Mouse (Mus musculus) right cerebral cortex, adult 2 months (tissue): ENCODE measurements around the gene Cdh18.
"Not testable (repeated sequence)": the region's sequence is repeated elsewhere in the genome, so short reads cannot be mapped to it uniquely, and the experiment has no call there.

Experiments
- DNase-seq, 2 experiments: peaks; one replicate each; pipeline ENCODE4 v3.0.0; 2021 to 2022; ENCODE audit warnings: low spot score in 2 of 2

Cdh18 gene

DNA sequence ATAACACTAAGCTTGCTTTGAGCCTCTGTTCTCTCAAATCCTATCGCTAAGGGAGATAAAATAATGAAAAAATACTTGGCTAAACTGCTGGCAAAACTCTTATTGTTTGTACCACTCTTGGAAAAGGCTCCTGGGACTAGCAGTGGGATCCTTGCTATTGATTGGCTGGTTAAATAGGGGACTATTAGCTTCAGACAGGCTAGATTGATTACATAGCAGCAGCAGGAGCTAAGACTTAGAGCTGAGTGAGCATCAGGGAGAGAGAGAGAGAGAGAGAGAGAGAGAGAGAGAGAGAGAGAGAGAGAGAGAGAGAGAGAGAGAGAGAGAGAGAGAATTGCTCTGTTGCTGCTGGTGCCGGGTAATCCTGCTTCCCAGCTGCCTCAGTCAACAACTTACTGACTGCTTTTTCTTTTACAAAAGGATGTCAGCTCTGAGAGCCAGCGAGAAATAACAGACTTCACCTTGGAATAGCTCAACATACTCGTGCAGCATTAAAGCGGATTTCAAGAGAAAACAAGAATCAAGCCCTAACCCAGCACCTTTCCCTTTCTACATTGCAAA lies at the start of gene Cdh18:
Gene Cdh18, plus strand, starts transcription at position 312 of the 561 bp plus-strand sequence.
- DNase-seq: peak in 1 of 2 experiments; percentile 7

DNA sequence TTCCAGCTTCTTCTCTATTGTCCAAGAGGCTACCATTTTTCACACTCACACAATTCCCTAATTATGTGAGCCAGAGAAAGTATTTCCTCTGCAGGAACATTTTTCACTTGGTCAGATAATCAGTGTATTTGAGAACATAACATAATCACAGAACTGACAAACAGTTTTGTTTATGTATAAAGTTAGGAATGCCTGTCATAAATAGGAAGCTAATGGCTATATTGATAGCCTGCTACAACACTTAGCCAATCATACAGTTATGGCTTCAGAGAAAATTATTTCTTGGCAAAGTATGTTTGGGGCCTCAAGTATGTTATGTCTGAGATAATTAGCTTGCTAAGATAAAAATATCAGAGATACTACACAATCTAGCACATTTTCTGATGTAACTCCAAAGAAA lies 37.6 kb upstream of the Cdh18 start:
- no peak for DNase-seq

GRCm38 (mm10) chr15:22535828-22536227 lies 13.0 kb upstream of the Cdh18 start:
- no peak for DNase-seq

DNA sequence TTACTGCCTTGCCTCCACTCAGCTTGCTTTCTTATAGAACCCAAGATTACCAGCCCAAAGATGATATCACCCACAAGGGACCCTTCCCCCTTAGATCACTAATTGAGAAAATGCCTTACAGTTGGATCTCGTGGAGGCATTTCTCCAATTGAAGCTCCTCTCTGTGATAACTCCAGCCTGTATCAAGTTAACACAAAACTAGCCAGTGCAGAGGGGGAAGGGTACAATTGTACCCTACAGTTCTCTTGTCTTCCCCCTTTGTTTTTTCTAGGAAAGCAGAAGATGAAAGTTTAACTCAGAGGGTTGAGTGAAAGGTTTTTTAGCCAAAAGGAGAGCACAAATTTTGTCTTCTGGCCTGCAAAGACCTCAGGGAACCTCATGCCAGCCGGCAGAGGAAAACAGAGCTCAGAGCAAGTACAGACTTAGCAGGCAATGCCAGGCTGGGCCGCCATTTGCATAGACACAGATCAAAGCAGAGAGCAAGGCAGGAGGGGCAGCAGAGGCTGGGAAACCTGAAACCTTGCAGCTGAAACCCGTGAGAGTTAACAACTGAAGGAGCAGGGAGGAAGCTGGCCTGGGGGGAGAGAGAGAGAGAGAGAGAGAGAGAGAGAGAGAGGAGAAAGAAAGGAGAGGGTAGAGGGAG lies 29.3 kb downstream of the Cdh18 start:
- no peak for DNase-seq

GRCm38 (mm10) chr15:22578617-22578990 lies 29.8 kb downstream of the Cdh18 start:
- no peak for DNase-seq

DNA sequence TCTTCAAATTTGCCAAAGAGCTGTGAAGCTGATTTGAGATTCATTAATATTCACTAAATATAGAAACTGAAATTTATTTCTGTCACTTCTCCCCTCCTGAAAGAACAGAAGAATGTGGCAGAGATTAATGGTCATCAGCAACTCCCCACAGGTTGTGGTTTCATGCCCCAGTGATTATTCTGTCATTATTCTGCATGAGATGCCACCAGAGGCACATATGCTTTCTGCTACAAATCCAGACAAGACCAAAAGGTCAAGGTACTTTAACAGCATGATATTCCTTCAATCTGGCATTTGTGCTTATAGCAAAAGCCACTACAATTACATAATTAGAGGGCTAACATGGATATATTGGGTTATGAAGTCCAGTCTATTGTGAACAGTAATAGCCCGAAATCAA lies 35.8 kb downstream of the Cdh18 start:
- no peak for DNase-seq

- no peak for DNase-seq
Observed at GRCm38 (mm10) chr15:22716376-22716775, 167.6 kb downstream of the Cdh18 start.

- no peak for DNase-seq
Observed at GRCm38 (mm10) chr15:22717681-22718080, 168.9 kb downstream of the Cdh18 start.

DNA sequence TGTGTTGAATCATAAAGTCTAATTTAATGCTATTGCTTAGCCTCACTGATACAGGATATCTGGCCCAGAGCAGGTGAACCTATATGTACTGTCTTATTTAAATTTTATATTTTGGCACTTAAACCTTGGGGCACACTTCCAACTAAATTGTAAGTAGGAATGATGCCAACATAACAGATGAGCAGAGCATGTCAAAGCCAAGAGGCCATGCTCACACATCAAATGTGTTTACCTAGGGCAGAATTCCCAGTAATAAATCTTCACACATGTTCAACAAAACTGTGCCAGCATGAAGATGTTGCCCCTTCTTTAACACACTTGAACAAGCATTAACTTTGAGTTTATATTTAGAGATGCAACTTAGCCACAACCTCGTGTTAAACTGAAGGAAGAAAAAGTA lies 177.8 kb downstream of the Cdh18 start:
- no peak for DNase-seq

DNA sequence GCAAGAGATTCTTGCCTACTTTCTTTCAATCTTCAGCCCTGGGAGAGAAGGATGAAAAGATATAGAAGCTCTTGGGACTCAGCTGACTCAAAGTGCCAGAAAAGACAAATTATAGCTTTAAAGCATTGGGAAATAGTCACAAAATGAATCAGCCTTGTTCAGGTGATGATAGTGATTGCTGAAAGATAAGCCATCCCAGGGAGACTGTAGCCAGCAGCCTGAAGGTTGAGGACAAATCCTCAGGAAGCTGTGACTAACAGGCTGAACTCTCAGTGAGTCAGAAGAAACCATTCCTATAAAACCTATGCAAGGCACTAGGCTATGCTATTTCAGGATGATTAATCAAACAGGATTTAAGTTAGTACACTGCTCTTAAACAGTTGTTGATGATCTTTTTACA lies 184.2 kb downstream of the Cdh18 start:
- no peak for DNase-seq

DNA sequence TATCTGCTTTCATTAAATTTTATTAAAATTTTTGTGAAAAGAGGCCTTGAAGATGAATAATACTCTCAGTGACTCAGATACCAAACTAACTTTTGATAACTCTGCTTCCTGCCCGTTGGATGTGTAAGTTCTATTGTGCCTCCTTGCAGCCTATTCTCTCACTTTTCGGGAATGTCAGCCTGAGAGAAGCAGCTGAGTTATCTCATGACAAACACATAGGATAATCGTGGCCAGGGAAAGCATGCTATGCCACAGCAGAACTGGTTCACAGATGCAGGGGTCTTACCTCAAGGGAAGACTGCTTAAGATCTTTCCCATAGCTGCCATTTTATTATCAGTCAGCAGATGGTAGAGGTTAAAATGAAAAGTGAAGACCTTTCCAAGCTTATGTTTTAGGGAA lies 187.3 kb downstream of the Cdh18 start:
- DNase-seq: no peak

GRCm38 (mm10) chr15:22761257-22761656 lies 212.4 kb downstream of the Cdh18 start:
- not testable (repeated sequence) for DNase-seq

DNA sequence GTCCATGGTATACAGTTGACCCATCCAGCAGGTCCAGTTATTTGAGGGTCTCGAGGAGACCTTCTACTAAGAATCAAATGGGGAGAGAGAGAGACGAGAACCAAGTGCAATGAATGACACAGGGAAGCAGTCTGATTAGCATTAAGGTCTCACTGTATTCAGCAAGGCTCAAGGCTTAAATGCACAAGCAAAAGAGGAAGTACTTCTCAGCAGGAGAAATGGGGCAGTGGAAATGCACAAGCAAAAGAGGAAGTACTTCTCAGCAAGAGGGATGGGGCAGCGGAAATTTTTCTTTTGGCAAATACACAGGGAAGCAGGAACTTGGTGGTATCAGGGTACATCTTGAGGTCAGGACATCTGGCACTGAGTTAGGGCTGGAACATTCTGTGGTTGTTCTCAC lies 217.8 kb downstream of the Cdh18 start:
- not testable (repeated sequence) for DNase-seq

DNA sequence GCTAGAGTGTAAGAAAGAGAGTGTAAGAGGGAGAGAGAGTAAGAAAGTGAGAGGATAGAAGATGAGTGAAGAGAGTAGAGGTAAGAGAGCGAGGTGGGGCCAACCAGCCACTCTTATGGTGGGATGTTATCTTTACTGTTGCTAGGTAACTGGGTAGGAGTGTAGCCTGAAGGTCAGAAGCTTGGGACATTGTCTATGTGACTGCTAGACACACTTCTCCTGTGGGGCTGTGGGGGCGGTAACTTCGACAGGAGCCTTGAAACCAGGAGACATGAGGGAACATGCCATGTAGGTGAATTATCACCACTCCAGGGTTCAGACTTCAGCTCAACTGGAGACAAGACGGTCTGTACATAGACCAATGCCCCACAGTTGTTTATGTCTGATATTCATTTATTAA lies 227.5 kb downstream of the Cdh18 start:
- no peak for DNase-seq

DNA sequence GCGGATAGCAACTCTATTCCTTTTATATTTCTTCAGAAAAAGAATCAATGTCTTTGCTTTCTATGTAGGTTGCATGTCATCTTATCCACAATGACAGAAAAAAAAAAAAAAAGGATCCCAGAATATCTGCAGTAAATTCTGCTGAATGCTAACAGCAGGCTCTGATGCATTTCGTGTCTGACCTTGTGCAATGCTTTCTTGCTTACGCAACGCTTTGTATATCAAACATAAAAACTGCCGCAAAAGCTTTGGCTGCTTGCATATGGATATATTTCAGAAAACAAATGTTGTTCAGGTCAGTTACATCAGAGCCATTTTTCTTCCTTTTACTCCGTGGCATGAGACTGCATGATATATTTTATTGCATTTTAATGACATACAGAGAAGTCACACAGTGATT lies 240.9 kb downstream of the Cdh18 start:
- no peak for DNase-seq

- DNase-seq: no peak
Observed at GRCm38 (mm10) chr15:22791791-22792190, 243.0 kb downstream of the Cdh18 start.

- no peak for DNase-seq
Observed at GRCm38 (mm10) chr15:22833127-22833526, 284.3 kb downstream of the Cdh18 start.

- DNase-seq: no peak
Observed at GRCm38 (mm10) chr15:22837173-22837572, 288.4 kb downstream of the Cdh18 start.

- no peak for DNase-seq
Observed at GRCm38 (mm10) chr15:22857704-22858103, 308.9 kb downstream of the Cdh18 start.

- no peak for DNase-seq
Observed at GRCm38 (mm10) chr15:22870679-22871078, 321.9 kb downstream of the Cdh18 start.

DNA sequence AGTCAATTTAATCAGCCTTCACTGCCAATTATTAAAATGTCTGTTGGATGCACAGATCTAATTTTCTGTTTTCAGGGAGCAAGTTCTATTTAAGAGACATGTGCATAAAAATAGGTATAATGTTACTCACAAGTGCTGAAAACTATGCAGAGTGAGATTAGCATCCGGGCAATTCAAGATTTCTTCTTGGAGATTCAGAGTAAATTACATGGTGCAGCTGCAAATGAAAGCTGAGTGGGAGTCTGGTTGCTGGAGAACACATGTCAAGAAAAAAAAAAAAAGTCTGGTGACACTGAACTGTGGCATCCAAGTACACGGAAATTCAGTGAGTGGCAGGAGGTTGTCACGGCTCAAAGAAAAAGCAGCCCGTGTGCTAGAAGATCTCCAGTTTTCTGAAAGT lies 348.9 kb downstream of the Cdh18 start:
- peak in 1 of 2 experiments; percentile 8 for DNase-seq

GRCm38 (mm10) chr15:22898208-22898607 lies 349.4 kb downstream of the Cdh18 start:
- DNase-seq: no peak

DNA sequence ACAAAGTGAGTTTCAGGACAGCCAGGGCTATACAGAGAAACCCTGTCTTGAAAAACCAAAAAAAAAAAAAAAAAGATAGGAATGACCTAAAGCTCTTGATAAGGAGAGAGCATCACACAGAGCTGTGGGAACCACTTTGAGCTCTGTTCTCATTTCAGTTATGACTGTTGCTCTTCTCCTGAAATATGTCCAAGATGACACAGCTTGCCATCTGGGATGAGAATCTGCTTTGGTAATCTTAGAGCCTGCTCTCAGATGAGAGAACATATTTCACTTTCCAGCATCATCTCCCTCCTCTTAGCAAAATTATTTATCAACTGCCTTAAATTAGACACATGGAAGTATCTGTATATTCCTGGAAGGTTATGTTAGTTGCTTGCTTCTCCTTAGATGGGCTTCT lies 365.6 kb downstream of the Cdh18 start:
- DNase-seq: peak; percentile 61 to 64

DNA sequence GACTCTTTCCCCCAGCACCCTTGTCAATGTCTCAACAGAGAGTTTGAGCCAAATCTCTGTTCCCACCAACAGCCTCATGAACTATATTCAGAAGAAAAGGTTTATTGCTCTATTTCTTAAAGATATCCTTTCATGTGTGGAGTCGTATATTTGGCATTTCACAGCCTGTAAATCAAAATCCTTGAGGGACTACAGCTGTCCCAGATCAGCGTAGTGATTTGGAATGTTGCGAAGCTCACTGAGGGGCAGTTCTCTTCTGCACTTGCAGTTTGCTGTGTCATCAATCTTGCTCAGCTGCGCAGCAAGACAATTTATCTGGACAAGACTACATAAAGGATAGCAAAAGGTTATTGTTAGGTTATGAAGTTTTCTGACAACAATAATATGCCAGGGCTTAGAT lies 385.5 kb downstream of the Cdh18 start:
- DNase-seq: no peak
